Mouse (Mus musculus) 3T3-L1 (cell line): ENCODE data around the gene 1700012B09Rik.

Experiments used
- DNase-seq: peaks from one replicate; pipeline ENCODE4 v3.0.0-alpha.2; 2015; ENCODE audit warnings: low read depth, low spot score

The 1700012B09Rik gene

DNA sequence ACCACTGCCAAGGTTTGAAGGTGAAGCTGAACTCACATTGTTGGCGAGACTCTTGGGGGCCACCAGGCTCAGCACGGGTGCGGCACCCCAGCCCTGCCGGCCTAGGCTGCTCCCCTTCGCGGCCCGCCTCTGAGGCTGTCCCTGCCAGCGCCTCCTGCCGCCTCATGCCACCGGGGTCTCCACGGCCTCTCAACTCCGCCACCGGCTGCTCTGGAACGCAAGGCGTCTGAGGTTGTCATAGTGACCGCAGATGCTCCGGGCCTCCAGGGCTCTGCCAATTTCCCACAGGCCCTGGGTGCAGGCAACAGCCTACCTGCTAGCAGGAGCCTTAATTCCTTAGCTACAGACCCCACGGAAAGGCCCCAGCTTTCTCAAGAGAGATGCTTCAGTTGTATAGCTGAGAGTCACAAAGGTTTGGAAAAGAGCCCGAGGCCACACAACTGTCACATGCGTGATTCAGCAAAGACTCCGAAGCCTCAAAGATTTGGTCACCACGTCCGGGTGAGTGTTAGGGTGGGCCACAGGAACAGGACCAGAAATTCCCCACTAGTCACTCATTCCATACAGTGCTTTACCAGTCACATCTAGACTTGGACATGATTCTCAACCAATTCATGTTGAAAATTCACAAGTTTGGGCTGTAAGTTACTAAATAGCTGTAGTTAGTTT lies at the start of gene 1700012B09Rik:
Gene 1700012B09Rik (minus strand): TSS at position 228 of the 669 bp plus-strand sequence.
- no peak for DNase-seq

DNA sequence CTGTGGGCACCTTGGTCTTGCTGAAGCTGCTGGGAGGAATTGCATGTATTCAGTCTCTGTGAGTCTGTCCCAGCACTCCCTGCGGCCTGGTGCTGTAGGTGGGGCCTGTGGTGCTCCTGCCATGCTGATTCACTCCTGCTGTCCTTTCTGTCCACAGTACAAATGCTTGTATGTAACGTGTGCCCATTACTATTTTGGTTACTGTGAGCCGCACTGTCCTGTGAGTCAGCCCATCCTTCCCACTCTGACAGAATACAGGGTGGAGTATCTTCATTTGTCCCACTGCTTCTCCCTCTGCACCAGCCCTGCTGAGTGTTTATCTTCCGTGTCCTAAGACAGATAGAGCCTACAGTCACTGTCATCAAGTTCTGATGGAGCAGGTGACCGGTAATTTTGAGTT lies 39.3 kb upstream of the 1700012B09Rik start:
- no peak for DNase-seq

DNA sequence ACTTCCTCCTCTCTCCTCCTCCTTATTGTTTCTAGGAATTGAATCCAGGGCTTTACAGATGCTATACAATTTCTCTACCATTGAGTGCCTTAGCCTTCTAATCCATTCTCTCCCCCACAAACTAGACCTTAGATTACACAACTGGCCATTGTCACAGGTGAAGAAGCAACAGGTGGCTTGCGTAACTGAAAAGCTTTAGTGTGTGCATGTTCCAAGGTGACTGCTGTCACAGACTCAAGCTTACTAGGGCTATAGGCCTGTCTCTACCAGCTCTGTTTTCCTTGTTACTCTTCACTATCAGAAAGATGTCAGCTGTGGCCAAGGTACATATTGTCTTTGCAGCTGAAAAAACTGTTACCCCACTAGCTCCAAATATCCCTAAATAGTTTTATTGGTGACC lies 36.0 kb upstream of the 1700012B09Rik start:
- DNase-seq, result no peak

DNA sequence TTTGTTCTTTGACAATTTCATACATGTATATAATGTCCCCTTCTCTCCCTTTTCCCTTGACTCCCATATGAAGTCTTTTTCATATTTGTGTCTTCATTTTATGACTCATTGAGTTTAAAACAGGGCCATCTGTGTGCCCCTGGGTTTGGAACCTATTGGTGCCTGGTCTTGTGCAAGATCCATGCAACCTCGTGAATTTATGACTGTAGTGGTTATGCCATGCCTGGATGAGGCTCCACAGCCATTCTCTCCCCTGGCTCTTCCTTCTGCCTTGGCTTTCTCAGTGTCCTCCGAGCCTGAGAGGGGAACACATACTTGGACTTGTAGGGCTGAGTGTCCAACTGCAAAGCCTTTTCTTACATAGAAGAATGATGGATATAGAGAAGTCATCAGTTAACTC lies 34.9 kb upstream of the 1700012B09Rik start:
- DNase-seq, result no peak

DNA sequence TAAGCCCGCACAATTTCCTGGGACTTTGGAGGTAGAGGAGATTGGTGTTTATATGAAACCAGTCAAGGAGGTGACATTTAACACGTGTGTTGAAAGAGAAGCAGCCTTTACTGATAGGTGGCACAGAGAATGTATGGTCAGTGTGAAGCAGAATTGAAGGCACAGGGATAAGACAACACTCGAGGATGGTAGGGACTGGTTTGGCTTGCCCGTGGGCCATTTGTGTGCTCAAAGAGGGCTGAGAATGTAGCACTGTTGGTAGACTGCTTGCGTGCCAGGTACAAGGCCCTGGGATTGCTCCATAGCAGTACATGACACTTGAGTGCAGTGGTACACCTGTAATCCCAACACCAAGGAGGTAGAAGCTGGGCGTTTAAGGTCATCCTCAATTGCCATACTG lies 16.5 kb upstream of the 1700012B09Rik start:
- DNase-seq, result no peak

DNA sequence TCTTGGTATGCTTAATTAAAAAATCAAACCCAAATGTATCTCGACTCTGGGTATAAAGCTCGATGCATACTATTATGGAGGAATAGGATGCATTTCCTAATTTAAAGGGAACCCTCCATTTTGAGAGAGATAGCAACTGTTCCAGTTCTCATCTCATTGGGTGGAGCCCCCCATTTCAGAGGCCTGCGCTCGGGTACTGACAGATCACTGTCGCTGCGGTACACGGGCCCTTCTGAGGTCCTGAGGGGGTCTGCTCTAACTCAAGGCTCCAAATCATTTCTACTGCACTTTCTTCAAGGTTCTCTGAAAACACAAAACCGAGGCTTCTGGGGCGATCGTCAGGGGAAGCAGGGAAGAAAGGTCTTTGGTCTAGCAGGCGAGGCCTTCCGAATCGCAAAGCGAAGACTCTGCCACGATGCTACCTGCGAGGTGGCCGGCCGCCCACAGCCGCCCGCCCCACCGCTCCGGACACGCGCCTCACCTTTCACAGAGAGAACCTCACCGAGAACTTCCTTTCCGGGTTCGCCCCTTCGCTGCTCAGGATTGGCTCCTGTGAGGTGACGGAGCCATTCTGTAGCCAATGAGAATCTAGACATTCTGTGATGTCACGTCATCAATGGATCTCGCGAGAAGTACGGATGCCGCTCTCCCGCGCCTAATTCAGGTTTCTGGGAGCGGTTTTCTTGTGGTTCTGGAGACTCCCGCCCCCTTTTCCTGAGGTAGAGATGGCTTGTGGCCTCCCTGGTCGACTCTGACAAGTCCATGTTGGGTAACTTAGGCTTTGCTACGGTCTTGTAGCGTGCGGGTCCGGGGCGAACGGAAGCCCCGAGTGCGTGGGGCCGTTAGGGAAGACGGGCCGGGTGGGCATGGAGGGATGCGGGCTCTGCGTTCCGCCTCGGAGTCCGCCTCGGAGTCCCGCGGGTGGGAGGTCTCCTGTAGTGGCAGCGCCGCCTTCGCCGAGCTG lies 13.5 kb upstream of the 1700012B09Rik start, which contains the start of the genes Mre11a and Ankrd49:
Gene Mre11a (plus strand): TSS at position 616 of the 964 bp plus-strand sequence.
Gene Ankrd49 (minus strand): TSS at position 818 of the 964 bp plus-strand sequence.
- peak; percentile 98 for DNase-seq

DNA sequence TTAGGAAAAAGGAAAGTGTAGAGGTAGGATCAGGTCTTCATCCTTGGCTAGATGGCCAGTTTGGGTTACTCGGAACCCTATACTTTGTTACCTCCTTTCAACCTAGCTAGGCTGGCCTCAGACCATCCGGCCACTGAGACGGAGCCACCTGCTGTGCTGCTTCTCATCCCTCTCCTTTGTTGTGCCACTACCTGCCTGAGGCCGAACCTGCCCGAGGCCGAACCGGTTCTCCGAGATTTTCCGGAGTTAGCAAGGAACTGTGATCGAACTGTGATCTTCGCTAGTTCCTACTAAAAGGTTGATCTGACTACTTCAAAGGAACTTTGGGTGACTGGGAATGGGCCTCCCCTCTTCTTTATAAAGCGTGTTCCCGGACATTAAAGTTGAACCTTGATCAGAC lies 7.5 kb upstream of the 1700012B09Rik start:
- DNase-seq, result no peak

DNA sequence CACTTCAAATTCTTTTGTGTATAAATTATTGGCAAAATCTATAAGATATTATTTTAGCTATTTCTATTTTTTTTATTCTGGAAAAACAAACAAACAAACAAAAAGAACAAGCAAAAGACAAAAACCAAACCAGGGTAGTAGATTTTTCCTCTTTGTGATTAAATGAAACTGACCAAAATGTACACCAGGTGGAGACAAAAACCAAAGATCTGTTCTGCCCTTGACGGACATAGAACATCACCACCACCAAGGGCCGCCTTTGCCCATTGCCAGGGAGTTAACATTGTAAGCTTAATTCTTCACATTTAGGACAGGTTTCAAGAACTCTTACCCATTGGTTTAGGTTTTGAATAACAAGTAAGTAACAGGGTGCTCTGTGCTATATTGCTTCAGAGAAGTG lies 3.0 kb upstream of the 1700012B09Rik start:
- DNase-seq, result peak; percentile 48

DNA sequence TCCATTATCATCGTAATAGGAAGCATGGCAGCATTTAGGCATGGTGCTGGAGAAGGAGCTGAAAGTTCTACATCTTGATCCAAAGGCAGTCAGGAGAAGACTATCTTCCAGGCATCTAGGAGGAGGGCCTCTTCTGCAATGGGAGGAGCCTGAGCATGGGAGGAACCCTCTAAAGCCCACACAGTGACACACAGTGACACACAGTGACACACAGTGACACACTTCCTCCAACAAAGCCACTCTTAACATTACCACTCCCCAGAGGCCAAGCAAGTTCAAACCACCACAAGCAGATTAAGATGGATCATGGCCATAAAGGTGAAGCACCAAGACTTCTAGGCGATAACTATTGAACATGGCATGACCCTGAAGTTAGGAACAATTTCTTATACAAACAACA lies 1.2 kb upstream of the 1700012B09Rik start:
- DNase-seq, result no peak

DNA sequence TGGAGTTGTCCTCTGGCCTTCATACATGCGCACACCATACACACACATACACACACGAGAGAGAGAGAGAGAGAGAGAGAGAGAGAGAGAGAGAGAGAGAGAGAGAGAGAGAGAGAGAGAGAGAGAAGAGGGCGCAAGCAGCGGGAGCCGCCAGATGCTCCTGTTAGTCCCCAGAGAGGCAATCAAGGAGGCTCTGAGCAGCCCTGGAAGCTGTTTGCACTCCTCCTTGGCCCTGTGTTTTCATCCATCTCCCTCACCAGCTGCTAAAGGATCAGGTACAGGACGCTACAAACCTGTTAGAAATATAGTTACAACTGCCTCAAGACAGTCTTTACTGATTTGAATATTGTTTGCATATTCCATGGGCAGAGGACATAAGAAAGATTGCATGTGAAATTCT lies 1.0 kb downstream of the 1700012B09Rik start:
- DNase-seq, result no peak

DNA sequence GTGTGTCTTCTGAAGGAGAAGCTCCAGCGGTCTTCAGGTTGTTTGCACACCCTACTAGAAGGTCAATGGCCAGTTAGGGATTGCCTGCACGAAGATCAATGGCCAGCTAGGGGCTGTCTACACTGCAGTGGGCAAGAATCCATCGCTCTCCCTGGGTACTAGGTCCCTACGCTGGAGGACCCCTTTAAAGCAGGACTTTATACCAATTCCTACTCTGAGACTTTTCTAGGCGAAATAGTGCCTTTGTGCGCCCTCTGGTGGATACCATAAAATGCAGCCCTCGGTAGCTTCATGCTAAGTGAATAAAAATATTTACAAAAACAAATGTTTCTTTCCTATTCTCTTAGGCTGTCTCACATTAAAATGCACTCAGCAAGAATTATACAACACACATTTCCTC lies 6.1 kb downstream of the 1700012B09Rik start:
- peak; percentile 76 for DNase-seq

DNA sequence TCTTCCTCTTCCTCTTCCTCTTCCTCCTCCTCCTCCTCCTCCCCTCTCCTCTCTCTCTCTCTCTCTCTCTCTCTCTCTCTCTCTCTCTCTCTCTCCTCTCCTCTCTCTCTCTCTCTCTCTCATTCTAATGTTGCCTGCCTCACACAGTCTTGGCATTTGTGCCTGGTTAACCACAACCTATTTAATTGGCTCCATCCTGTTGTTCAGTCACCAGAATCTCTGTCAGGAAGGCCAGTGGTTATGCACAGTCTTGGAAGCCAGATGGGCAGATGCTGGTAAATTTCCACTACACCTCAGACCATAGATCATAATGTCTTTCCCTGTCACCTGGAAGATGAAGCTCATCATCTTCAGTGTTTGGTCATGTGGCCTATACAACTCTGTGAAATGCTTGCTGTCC lies 11.6 kb downstream of the 1700012B09Rik start:
- DNase-seq, result peak; percentile 87

DNA sequence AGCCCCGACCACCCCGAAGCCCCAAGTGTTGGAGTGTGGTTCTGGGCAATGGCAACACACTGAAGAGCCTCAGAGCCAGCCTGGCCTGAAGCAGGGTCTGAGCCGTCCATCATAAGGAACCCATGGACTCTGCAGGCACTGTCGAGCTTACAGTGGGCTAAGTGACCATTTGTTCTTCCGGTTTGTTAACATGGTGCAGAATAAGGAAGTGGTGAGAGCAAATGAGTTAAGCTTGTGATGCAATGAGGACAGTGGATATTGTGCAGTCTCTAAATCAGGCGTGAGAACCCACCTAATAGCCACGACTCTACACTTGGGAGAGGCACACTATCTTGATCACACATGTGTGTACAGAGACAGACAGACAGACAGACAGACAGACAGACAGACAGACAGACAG lies 12.2 kb downstream of the 1700012B09Rik start:
- DNase-seq, result peak; percentile 33

DNA sequence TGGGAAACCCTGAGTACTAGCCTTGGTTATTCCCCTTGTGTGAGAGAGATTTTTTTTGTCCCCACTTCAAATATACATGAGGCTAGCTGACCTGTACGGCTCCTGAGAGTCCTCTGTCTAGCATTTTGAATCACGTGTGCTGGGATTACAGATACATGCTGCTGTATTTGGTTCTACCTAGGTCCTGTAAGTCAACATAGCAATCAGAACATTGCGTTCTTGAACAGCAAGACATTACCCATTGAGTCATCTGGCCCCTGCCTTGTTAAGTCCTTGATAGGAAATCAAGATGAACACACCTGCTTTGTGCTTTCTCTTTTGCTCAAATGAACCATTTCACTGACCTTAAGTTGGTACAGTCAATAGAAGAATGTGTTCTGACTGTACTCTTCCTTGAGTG lies 16.4 kb downstream of the 1700012B09Rik start:
- DNase-seq, result no peak

DNA sequence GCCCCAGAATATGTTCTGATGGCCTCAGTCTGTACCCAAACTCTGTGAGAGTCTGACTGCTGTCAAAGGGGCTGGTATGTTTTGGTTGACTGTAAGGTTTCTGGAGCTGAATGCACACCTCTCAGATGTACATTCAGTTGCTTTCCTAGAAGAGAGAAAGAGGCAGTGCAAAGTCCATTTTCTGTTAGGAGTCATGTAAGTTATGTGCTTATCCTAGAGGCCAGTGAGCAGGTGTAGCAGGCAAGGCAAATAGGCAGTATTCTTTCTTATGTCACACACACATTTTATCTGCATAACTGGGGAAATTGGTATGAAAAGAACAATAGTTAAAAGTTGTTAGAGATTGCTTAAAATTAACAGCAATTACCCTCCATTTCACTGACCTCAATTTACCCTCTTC lies 16.9 kb downstream of the 1700012B09Rik start:
- DNase-seq, result no peak

DNA sequence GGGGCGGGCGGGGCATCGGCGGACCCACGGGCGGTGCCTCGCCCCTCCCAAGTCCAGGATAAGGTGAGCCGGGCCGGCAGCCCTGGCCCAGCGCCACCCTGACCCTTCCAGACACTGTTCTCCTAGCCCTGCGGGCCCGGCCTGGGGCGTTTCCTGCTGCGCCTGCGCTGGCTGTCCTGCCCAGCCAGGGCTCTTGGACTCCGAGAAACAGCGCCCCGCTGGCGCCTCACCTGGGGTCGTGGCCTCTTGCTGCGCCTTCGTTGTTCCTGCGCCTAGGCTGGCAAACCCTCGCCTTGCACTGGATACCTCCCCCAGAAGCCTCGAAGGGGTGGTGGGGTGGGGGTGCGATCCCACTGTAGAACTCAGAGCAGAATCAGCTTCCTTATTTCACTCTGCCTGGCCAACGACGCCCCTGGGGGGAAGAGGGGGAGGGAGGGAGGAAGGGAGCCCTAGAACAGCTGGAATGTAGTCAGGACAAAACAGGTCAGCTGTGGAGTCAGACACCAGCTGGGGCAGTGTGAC lies 18.8 kb downstream of the 1700012B09Rik start, which contains the start of gene Fut4:
Gene Fut4 (minus strand): TSS at position 393 of the 522 bp plus-strand sequence.
- no peak for DNase-seq

DNA sequence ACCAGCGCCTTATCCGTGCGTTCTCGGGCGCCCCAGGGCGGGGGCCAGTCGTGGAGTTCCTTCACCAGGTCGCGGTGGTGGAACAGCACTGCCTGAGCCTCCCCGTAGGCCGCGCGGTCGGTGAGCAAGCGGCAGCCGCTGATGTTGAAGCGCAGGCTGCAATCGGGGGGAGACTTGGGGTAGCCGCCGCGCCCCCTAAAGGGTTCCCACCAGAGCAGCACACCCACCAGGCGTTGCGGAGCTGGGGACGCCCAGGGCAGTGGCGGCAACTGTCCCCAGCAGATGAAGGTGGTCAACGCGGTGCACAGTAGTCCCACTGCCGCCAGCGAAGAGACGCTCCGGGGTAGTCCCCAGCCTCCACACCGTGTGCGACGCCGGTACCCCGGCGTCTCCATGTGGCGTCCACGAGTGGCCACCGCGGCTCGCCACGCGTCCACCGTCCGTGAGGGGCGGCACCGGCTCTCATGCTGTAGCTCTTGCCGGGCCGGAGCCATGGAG lies 19.3 kb downstream of the 1700012B09Rik start:
- no peak for DNase-seq

DNA sequence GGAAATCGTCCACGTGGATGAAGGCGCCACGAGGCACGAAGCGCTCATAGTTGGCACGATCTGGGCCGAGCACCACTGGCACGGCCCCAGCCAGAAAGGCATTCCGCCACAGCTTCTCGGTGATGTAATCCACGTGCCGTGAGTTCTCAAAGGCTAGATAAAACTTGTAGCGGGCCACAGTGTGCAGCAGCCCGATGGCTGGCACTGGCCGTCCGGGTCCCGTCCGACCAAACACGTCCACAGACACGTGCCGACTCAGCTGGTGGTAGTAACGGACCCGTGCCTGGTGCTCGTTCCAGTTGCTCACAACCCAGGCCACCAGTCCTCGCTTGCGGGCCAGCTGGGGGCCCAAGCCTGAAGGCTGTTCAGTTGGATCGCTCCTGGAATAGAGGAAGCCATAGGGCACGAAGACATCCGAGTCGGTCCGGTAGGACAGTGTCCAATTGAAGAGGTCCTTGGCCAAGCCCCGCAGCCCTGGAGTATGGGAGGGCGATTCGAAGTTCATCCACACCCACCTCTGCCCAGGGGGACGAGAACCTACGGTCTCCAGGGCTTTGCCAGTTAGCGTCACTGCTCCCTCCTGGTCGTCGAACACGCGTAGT lies 19.8 kb downstream of the 1700012B09Rik start:
- no peak for DNase-seq

DNA sequence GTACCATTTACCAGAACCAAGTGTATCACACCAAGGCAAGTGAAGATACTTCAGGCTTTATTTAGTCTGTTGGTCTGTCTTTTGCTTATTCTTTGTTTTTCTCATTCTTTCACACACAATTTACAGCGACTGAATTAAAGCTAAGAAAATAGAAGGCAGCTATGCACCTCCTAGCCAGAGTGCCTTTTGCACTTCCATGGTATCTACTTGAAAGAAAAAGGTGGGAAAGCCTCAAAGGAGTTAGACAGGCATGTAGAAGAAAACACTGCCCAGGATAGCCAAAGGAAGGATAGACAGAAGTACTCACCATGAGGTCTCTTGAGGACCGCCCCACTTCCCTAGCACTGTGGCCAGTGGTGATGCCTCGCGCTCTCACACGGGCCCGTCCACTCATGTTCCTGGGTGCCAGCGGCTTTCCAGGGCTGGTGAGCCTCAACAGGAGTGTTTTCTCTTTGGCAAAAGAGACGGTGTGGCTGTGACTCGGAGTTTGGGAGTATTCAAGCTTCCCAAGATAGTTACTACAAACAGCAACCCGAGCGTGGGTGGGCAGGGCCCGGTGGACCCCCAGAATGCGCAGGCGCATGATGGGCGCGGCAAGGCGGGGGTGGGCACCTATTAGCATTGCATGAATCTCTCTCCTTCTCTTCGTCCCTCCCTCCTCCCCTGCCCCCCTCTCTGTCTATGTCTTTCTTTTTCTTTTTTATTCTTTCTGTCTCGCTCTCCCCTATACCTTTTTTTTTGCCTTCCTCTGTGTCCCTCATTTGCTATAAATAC lies 30.5 kb downstream of the 1700012B09Rik start, which contains the start of gene Piwil4:
Gene Piwil4 (minus strand): TSS at position 583 of the 774 bp plus-strand sequence.
- no peak for DNase-seq

DNA sequence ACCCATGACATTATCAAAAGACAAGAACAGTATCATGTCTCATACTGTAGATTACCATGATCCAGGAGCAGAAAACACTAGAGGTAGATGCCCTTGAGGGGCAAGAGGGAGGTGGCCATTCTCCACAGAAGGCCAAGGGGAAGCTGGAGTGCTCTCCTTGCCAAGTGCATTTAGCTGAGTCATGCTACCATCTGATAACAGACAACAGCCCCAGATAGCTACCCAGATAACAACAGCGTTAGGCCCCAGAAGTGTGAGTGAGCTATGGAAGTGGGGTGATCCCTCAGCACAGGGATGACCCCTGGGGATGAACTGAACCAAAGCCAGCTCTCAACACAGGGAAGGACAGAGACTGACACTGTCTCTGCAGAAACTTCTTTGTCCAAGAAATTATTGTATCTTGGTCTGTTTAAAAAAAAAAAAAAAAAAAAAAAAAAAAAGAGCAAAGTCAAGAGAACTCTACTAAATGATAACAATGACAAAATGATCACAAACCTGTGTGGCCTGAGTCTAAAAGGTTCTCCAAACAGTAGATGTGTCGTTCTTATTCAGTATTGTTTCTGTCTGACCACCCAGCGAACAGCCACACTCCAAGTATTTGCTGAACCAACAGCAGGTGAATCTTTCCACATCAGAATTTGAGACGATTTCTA lies 31.2 kb downstream of the 1700012B09Rik start:
- peak; percentile 18 for DNase-seq
